Mouse (Mus musculus): Measurements from ENCODE around the gene Lrp6. TPM values are rescaled to one million over a fixed set of nuclear protein-coding genes. Genes with fewer than 3 reads are reported as not detected.

Lrp6 gene
- total RNA-seq, 4 experiments from 2014 or later = 43.5 to 48.0 (median 46.9) TPM

DNA sequence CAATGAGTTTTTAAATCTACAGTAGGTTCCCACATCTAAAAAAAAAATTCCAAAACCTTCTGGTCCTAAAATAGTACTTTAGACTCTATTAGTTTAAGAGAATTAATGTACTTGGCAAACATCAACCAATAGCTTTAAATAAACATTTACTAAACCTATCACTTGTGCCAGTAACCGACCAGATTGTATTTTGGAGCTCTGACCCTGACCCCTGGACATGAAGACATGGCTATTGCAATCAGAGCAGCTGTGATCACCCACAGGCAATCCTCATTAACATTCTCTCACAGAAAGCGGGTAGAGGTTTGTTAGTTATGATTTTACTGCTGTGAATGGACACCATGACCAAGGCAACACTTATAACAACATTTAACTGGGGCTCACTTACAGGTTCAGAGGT, 67.7 kb downstream of the Lrp6 start:
- DNase-seq (ENCODE audit: low spot score) = no peak

GRCm38 (mm10) chr6:134498518-134498917, 68.2 kb downstream of the Lrp6 start:
- DNase-seq (ENCODE audit: low spot score) = no peak

- DNase-seq (ENCODE audit: low spot score) = no peak
Observed at GRCm38 (mm10) chr6:134494828-134495698, 71.7 kb downstream of the Lrp6 start.

- peak; percentile 56 for DNase-seq (ENCODE audit: low spot score)
Observed at GRCm38 (mm10) chr6:134489637-134490036, 77.1 kb downstream of the Lrp6 start.

- DNase-seq (ENCODE audit: low spot score) = no peak
Observed at GRCm38 (mm10) chr6:134489130-134489529, 77.6 kb downstream of the Lrp6 start.

GRCm38 (mm10) chr6:134486318-134486717, 80.4 kb downstream of the Lrp6 start:
- DNase-seq (ENCODE audit: low spot score) = no peak

- DNase-seq (ENCODE audit: low spot score) = no peak
Observed at GRCm38 (mm10) chr6:134479481-134479880, 87.3 kb downstream of the Lrp6 start.

DNA sequence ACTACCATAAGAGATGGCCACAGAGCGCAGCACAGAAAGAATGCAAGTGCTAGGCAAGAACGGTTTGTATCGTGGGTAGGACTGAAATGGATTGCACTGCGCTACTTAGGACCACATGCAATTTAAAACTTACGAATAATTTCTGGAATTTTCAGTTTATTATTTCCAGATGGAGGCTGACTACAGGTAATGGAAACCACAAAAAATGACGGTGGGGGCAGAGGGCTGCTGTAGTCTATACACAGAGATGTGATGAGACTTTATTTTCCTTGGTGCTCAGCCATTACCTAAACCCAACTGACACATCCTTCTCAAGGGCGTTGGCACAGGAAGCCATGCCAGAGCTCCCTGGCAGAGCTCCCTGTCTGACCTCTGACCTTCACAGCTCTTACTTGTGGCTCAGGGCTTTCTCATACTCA, 93.6 kb downstream of the Lrp6 start:
- no peak for DNase-seq (ENCODE audit: low spot score)

DNA sequence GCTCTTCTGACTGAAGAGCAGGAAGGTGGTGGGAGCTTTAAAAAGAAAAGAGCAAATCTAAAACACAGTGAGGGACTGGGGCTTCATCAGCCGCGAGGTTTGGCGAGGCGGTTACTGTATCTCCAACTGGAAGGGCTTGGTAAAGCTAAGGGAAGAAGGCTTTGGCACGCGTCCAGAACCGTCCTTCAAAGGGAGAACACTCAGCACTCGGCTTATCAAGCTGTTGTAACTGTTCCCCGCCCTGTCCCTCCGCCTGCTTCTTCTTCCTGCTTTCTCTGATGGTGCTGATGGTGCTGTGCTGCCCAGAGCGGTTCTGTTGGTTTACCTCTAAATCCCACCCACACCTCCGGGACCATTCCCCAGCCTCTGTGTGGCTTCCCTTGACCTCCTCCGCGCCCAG, 95.9 kb downstream of the Lrp6 start:
- peak; percentile 78 for DNase-seq (ENCODE audit: low spot score)

DNA sequence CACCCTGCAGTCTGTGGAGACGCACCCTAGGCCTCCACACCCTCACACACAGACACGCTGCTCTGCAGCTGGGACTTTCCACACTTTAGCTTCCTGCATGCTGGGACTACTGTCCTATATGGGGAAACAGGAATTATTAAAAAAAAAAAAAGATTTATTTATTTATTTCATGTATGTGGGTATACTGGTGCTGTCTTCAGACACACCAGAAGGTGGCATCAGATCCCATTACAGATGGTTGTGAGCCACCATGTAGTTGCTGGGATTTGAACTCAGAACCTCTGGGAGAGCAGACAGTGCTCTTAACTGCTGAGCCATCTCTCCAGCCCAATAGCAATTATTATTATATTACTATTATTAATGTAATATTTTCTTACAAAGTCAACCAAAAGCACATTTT, 97.5 kb downstream of the Lrp6 start:
- no peak for DNase-seq (ENCODE audit: low spot score)

DNA sequence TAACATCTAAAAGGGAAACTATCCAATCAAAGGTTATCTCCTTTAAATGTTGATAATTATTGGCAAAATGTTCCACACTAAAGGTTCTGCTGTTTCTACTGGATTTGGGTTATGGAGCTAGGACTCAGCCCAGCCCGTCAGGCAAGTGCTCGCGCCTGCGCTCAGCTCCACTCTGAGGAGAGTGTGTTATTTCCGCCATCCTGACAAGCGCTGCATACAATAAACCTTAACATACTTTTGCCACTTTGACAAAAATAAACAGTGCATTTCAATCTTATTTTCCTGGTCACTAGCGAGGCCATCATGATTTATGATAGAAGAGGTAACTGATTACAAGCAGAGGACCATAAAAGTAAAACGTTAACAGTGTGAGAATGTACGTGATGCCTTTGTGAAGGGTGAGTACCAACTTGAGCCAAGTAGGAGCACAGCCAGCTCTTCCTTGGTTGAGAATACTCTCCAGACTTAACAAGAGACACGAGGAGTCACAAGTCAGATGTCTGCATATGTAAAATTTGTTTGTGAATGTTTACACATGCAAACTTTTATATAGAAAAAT, 100.0 kb downstream of the Lrp6 start:
- no peak for DNase-seq (ENCODE audit: low spot score)

DNA sequence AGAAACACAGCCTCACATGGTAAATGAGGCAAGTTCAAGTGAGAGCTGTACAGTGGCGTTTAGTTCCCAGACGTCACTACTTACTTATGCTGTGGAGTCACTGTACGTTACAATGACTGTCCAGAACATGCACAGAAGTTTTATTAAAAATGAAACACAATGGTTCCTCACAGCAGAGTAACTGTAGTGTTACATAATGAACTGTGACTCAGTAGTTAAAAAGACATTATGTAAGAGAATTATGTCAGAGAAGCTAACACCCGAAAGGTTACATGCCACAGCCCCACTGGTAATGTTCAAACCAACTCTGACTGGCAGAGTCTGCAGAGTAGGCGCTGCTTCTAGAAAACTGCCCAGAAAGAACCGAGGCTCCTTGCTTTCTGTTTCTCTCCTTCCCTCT, 105.6 kb downstream of the Lrp6 start:
- no peak for DNase-seq (ENCODE audit: low spot score)

- DNase-seq (ENCODE audit: low spot score) = no peak
Observed at GRCm38 (mm10) chr6:134458376-134458775, 108.4 kb downstream of the Lrp6 start.

DNA sequence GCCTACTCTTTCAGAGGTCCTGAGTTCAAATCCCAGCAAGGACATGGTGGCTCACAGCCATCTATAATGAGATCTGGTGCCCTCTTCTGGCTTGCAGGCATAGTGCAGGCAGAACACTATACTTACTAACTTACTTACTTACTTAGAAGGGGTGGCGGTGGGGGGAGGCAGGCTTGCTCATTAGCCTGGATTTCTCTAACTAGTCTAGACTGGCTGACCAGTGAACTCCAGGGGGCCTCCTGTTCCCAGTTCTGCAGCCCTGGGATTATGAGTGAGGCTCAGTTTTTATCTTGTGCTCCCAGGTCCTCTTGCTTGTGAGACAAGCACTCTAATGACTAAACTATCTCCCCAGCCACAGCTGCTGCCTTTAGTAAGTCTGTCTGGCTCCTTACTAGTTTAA, 112.7 kb downstream of the Lrp6 start:
- DNase-seq (ENCODE audit: low spot score) = no peak

GRCm38 (mm10) chr6:134450661-134451119, 116.1 kb downstream of the Lrp6 start:
- DNase-seq (ENCODE audit: low spot score) = no peak

- no peak for DNase-seq (ENCODE audit: low spot score)
Observed at GRCm38 (mm10) chr6:134449958-134450357, 116.8 kb downstream of the Lrp6 start.

- DNase-seq (ENCODE audit: low spot score) = no peak
Observed at GRCm38 (mm10) chr6:134448451-134448850, 118.3 kb downstream of the Lrp6 start.

DNA sequence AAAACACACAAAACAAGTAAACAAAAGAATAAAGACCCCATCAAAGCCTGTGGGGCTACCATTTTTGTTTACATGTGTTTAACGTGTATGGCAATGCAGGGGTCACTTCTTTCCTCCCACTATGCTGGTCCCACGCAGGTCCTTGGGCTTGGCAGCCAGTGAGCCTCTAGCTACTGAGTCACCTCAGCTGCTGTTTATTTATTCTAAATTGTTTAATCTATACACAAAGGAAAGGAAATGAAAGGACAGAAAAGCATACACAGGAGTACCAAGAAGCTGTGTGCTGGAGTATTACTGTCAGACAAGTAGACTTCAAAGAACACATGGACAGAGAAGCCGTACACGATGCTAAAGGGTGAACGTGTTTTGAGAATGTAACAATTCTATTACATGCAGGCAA, 122.8 kb downstream of the Lrp6 start:
- no peak for DNase-seq (ENCODE audit: low spot score)

- DNase-seq (ENCODE audit: low spot score) = no peak
Observed at GRCm38 (mm10) chr6:134443198-134443904, 123.4 kb downstream of the Lrp6 start.

DNA sequence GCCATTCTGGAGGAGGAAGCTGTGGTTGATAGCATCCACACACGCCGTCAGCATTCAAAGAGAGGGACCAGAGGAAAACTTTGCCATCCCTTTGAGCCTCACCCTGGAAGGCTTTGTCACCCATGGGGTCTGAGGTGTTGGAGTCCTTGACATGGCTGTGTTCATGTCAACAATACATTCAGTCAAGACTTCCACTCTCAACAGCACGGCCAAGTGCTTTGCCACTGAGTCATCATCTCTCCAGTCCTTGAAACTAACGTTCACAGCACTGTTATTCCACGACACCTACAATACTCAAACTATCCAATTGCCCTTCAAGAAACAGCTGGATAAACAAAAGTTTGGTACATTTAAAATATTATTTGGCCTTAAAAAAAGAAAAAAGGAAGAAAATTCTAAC, 124.5 kb downstream of the Lrp6 start:
- DNase-seq (ENCODE audit: low spot score) = no peak

GRCm38 (mm10) chr6:134441716-134442115, 125.0 kb downstream of the Lrp6 start:
- DNase-seq (ENCODE audit: low spot score) = no peak

GRCm38 (mm10) chr6:134440023-134440422, 126.7 kb downstream of the Lrp6 start:
- peak; percentile 24 for DNase-seq (ENCODE audit: low spot score)

Data from heart, adult 8-10 months (tissue).